Mouse (Mus musculus): ENCODE results near the gene Asic3. TPM values are rescaled to one million over a fixed set of nuclear protein-coding genes. Genes with fewer than 3 reads are reported as not detected.

Asic3 gene
- polyA plus RNA-seq, 1 experiment from 2014 or later = 0.26 TPM

DNA sequence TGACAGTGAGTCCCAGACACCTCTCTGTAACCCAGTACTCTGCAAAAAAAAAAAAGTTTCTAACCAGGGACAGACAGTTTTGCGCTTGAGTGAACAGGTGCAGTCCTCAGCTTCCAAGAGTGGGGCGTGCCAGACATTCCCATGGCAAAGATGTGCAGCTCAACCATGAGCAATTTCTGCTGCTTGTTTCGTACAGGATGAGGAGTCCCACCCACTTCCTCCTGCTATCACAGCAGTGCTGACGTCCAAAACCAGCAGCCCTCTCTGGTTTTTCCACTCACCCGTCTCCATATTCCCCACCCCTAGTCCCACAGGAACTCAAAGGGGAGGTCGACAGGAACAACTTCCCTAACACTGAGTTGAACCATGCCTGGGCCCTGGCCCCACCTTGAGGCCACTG, 28.8 kb upstream of the Asic3 start:
- Histone ChIP-seq H3K4me1 (ENCODE audit: control insufficient read depth, insufficient read depth, low read length) (peaks cover 7% of the 10 kb centered on the region), H3K27me3 (ENCODE audit: control insufficient read depth, insufficient read depth, low read length) (no peaks in the 10 kb centered on the region), H3K9me3 (ENCODE audit: control insufficient read depth, low read depth, low read length) (no peaks in the 10 kb centered on the region), H3K4me3 (ENCODE audit: low read depth, low read length) (no peak overlapping the region), H3K4me2 (replicated peaks; ENCODE audit: low read depth, low read length) (no peak overlapping the region), H3K9ac (replicated peaks; ENCODE audit: low read depth, low read length) (no peak overlapping the region), H3K36me3 (ENCODE audit: control insufficient read depth, insufficient read depth, low read length) (no peaks in the 10 kb centered on the region), H3K27ac (ENCODE audit: low read length) (no peak overlapping the region)
- no peak for ATAC-seq (ENCODE audit: insufficient number of reproducible peaks, insufficient read depth, low FRiP score, low read depth)
- 69% methylated on average over 6 of the region's 6 CpGs for WGBS

DNA sequence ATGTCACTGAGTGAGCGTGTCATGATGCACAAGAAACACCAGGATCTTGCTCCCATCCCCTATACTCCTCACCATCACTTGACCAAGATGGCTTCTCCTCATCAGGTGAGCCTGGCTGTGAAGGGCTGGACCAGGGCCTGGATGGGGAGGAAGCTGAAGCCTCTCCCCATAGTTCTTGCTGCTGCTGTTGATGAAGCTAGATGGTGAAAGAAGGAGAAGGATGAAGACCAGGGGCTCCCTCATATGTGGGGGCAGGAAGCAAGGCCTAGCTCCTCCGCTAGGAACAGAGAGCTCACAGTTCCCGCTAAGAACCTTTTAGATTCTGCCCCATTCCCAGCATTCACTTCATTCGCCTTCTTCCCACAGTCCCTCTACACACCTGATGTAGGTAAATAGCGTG, 27.8 kb upstream of the Asic3 start:
- Histone ChIP-seq H3K4me2 (replicated peaks; ENCODE audit: low read depth, low read length) (no peak overlapping the region), H3K9me3 (ENCODE audit: control insufficient read depth, low read depth, low read length) (no peaks in the 10 kb centered on the region), H3K27ac (ENCODE audit: low read length) (no peak overlapping the region), H3K4me3 (ENCODE audit: low read depth, low read length) (no peak overlapping the region), H3K4me1 (ENCODE audit: control insufficient read depth, insufficient read depth, low read length) (peaks cover 7% of the 10 kb centered on the region), H3K27me3 (ENCODE audit: control insufficient read depth, insufficient read depth, low read length) (no peaks in the 10 kb centered on the region), H3K9ac (replicated peaks; ENCODE audit: low read depth, low read length) (no peak overlapping the region), H3K36me3 (ENCODE audit: control insufficient read depth, insufficient read depth, low read length) (no peaks in the 10 kb centered on the region)
- no peak for ATAC-seq (ENCODE audit: insufficient number of reproducible peaks, insufficient read depth, low FRiP score, low read depth)
- 91% methylated on average over 5 of the region's 5 CpGs for WGBS

DNA sequence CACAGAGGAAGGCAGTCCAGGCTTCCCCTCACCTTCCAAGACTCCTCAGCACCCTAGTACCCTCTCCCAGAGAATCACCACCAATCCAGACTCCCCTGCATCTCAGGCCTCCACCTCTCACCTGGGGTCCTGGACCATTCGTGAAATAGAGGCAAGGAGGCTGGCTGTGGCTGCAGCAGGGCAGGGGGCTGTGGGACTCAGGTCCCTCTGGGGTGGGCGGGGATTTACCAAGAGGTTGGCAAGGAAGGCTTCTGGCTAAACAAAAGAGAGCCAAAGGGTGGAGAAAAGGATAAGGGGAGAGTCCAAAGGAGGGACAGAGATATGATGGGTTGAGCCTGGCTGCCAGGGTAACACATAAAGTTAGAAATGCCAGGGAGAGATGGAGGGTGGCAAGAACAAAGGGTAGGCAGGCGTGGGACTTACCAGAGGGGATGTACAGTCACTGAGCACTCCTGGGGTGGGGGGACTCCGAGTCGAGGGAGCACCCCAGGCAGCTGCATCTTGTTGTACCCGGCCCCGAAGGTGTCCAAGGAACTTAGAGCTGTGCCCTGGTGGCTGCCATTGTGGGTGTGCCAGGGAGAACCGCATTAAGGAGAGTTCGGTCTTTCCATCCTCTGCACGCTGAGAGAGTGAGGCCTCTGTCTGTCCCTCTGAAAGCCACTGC, 27.2 kb upstream of the Asic3 start:
- no peak overlapping the region for H3K4me3 ChIP-seq (ENCODE audit: low read depth, low read length)
- ATAC-seq (ENCODE audit: insufficient number of reproducible peaks, insufficient read depth, low FRiP score, low read depth) = no peak
- H3K9ac ChIP-seq (replicated peaks; ENCODE audit: low read depth, low read length) = no peak overlapping the region
- H3K36me3 ChIP-seq (ENCODE audit: control insufficient read depth, insufficient read depth, low read length) = no peaks in the 10 kb centered on the region
- WGBS = 81% methylated on average over 10 of the region's 10 CpGs
- H3K27ac ChIP-seq (ENCODE audit: low read length) = no peak overlapping the region
- H3K4me1 ChIP-seq (ENCODE audit: control insufficient read depth, insufficient read depth, low read length) = peaks cover 7% of the 10 kb centered on the region
- H3K27me3 ChIP-seq (ENCODE audit: control insufficient read depth, insufficient read depth, low read length) = no peaks in the 10 kb centered on the region
- no peaks in the 10 kb centered on the region for H3K9me3 ChIP-seq (ENCODE audit: control insufficient read depth, low read depth, low read length)
- H3K4me2 ChIP-seq (replicated peaks; ENCODE audit: low read depth, low read length) = no peak overlapping the region

DNA sequence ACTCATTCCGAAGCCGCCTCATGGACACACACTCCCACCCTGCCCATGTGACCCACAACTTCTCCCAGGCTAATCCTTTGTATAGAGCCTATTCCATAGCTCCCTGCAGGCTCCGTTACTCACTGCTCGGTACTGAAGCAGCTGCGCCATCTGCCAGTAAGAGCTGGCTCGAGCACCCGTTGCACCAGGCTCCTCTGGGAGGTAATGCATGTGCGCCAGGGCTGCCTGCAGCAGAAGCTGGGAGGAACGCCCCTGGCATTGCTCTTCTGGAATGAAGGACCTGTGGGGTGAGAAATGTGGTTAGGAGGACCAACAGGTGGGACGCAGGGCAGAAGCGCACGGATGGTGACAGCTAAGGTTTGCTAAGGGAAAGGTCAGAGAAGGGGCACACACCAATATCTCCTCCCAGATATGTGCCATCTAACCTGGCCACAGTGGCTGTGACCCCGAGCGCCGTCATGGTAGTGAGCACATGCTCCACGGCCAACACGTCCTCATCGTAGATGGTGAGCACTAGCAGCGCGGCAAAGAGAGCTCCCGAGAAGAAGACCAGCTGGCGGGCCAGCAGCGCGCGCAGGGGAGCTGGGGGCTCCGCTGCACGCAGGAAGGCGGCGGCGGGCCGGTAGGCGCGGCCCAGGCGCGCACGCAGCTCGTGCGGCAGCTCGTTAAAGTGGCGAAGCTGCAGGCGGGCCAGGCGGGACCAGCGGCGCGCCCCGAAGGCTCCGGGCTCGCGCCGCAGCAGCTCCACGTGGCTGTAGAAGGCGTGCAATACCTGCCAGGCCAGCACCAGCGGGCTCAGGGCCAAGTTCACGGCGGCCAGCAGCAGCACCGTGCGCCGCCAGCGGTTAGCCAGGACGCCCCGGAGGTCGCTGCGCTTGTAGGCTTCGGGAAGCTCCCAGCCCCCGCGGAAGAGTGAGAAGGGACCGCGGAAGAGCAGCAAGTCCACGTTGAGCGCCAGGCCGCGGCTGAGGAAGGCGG, 25.6 kb upstream of the Asic3 start:
- 1% methylated on average over 68 of the region's 73 CpGs for WGBS
- Histone ChIP-seq H3K27ac (ENCODE audit: low read length) (no peak overlapping the region), H3K4me1 (ENCODE audit: control insufficient read depth, insufficient read depth, low read length) (peaks cover 7% of the 10 kb centered on the region), H3K36me3 (ENCODE audit: control insufficient read depth, insufficient read depth, low read length) (no peaks in the 10 kb centered on the region), H3K27me3 (ENCODE audit: control insufficient read depth, insufficient read depth, low read length) (no peaks in the 10 kb centered on the region), H3K4me3 (ENCODE audit: low read depth, low read length) (peak overlapping the region; percentile 45), H3K9me3 (ENCODE audit: control insufficient read depth, low read depth, low read length) (no peaks in the 10 kb centered on the region), H3K9ac (replicated peaks; ENCODE audit: low read depth, low read length) (peak overlapping the region; percentile 29; the same call in 1 of the 2 replicates), H3K4me2 (replicated peaks; ENCODE audit: low read depth, low read length) (peak overlapping the region; percentile 95)
- peak; percentile 31; the same call in 1 of the 2 replicates for ATAC-seq (ENCODE audit: insufficient number of reproducible peaks, insufficient read depth, low FRiP score, low read depth)

DNA sequence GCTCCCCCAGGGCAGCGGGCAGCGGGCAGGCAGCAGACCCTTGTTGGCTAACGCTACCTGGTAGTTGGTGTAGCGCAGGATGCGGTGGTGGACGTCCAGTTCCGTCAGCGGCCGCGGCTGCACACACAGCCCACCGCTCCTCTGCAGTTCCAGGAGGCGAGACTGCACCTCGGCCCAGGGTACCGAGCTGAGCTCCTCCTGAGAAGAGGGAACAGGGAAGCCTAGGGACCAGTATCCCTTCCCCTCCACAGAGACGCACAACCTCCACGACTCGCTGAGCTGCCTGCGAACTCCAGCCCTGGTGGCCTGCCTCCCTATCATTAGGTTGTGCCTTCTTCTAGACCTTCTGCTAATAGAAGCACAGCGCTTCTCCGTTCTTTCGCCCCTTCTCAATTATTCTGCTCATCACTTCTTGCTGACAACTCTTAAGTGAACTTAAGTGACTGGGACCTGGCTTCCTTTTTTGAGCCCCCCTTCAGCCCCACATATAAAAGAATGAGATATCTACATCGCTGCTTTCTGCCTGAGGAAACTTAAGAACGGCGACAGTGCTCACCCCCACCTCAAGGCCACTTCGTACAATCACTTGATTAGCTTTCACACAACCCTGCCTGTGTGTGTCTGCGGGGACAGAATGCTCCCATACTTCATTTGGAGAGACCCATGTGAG, 24.8 kb upstream of the Asic3 start:
- H3K4me2 ChIP-seq (replicated peaks; ENCODE audit: low read depth, low read length) = peak overlapping the region; percentile 95
- H3K36me3 ChIP-seq (ENCODE audit: control insufficient read depth, insufficient read depth, low read length) = no peaks in the 10 kb centered on the region
- no peaks in the 10 kb centered on the region for H3K27me3 ChIP-seq (ENCODE audit: control insufficient read depth, insufficient read depth, low read length)
- ATAC-seq (ENCODE audit: insufficient number of reproducible peaks, insufficient read depth, low FRiP score, low read depth) = no peak; the same call in 1 of the 2 replicates
- H3K4me1 ChIP-seq (ENCODE audit: control insufficient read depth, insufficient read depth, low read length) = peaks cover 7% of the 10 kb centered on the region
- no peak overlapping the region for H3K27ac ChIP-seq (ENCODE audit: low read length)
- H3K4me3 ChIP-seq (ENCODE audit: low read depth, low read length) = peak overlapping the region; percentile 45
- peak overlapping the region; percentile 29; the same call in 1 of the 2 replicates for H3K9ac ChIP-seq (replicated peaks; ENCODE audit: low read depth, low read length)
- WGBS = 29% methylated on average over 26 of the region's 26 CpGs
- H3K9me3 ChIP-seq (ENCODE audit: control insufficient read depth, low read depth, low read length) = no peaks in the 10 kb centered on the region

DNA sequence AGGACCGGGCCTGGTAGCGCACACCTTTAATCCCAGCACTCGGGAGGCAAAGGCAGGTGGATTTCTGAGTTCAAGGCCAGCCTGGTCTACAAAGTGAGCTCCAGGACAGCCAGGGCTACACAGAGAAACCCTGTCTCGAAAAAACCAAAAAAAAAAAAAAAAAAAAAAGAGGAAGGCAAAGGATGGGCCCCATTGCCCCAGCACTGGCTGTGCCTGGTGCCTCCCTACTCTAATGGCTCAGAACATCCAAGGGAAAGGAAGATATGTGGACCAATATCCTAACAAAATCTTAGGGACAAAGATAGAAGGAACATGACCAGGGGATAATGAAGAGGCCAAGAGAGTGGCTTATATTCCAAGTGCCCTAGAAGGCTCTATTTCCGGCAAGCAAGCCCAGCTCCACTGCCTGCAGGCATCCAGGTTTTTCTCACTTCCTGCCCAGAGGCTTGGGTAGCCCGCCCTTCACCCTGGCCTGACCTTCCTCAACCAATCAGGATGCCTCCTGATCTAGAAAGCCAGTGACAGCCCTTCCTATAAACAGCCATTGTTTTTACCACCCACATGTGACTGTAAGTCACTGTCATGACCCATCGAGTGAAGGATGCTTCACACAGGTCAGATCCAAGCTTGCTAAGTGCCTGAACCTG, 24.1 kb upstream of the Asic3 start:
- H3K4me1 ChIP-seq (ENCODE audit: control insufficient read depth, insufficient read depth, low read length) = peaks cover 7% of the 10 kb centered on the region

DNA sequence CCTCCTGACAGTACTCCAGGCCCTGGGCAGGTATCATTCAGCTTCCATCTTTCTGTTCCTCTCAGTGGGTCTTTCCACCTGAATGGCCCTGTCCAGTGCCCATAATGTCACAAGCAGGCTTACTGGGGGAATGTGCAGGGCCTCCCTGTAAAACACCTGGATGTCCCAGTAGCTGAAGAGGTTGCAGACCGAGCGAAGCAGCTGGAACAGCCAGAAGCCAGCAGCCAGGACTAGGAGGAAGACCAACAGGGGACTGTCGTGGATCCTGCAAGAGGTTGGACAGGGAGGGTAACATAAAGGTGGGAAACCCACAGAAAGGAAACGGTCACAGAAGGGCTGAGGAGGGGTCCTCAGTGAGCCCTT, 23.6 kb upstream of the Asic3 start:
- H3K4me3 ChIP-seq (ENCODE audit: low read depth, low read length) = no peak overlapping the region
- no peak overlapping the region for H3K9ac ChIP-seq (replicated peaks; ENCODE audit: low read depth, low read length)
- H3K9me3 ChIP-seq (ENCODE audit: control insufficient read depth, low read depth, low read length) = no peaks in the 10 kb centered on the region
- no peak overlapping the region for H3K27ac ChIP-seq (ENCODE audit: low read length)
- no peak overlapping the region for H3K4me2 ChIP-seq (replicated peaks; ENCODE audit: low read depth, low read length)
- WGBS = 72% methylated on average over 4 of the region's 4 CpGs
- H3K36me3 ChIP-seq (ENCODE audit: control insufficient read depth, insufficient read depth, low read length) = no peaks in the 10 kb centered on the region
- no peaks in the 10 kb centered on the region for H3K27me3 ChIP-seq (ENCODE audit: control insufficient read depth, insufficient read depth, low read length)
- no peak for ATAC-seq (ENCODE audit: insufficient number of reproducible peaks, insufficient read depth, low FRiP score, low read depth)
- peaks cover 7% of the 10 kb centered on the region for H3K4me1 ChIP-seq (ENCODE audit: control insufficient read depth, insufficient read depth, low read length)

More for the DNA sequence above, 24.1 kb upstream of the Asic3 start:
- Histone ChIP-seq H3K27me3 (ENCODE audit: control insufficient read depth, insufficient read depth, low read length) (no peaks in the 10 kb centered on the region), H3K27ac (ENCODE audit: low read length) (no peak overlapping the region), H3K9ac (replicated peaks; ENCODE audit: low read depth, low read length) (no peak overlapping the region), H3K36me3 (ENCODE audit: control insufficient read depth, insufficient read depth, low read length) (no peaks in the 10 kb centered on the region), H3K9me3 (ENCODE audit: control insufficient read depth, low read depth, low read length) (no peaks in the 10 kb centered on the region), H3K4me3 (ENCODE audit: low read depth, low read length) (no peak overlapping the region), H3K4me2 (replicated peaks; ENCODE audit: low read depth, low read length) (no peak overlapping the region)
- 60% methylated on average over 6 of the region's 7 CpGs for WGBS
- no peak for ATAC-seq (ENCODE audit: insufficient number of reproducible peaks, insufficient read depth, low FRiP score, low read depth)

DNA sequence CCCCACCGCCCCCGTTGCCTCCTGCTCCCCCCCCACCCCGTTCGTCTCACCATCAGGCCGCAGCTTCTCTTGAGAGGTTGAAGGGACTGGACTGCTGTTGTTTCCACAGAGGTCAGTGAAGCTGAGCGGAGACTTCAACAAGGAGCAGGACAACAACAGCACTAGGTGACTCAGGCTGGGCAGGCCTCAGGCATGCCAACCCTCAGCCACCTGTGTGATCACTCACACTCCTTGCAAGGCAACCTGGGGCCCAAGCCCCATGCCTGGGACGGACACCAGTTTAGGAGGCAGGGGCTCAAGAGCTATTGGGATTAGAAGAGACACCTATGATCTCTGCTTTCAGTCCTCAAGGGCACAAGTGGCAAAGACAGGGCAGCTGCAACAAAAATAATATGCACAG, 21.3 kb upstream of the Asic3 start, which contains the start of gene Atg9b:
Gene Atg9b (minus strand): TSS at position 280 of the 400 bp plus-strand sequence.
- H3K27me3 ChIP-seq (ENCODE audit: control insufficient read depth, insufficient read depth, low read length) = no peaks in the 10 kb centered on the region
- WGBS = 85% methylated on average over 7 of the region's 7 CpGs

More for the DNA sequence above, 21.3 kb upstream of the Asic3 start, which contains the start of gene Atg9b:
- H3K4me3 ChIP-seq (ENCODE audit: low read depth, low read length) = no peak within 1 kb of the TSS
- H3K9ac ChIP-seq (replicated peaks; ENCODE audit: low read depth, low read length) = no peak within 1 kb of the TSS
- H3K4me2 ChIP-seq (replicated peaks; ENCODE audit: low read depth, low read length) = no peak within 1 kb of the TSS
- no peak within 1 kb of the TSS for H3K27ac ChIP-seq (ENCODE audit: low read length)
- H3K4me1 ChIP-seq (ENCODE audit: control insufficient read depth, insufficient read depth, low read length) = peaks cover 9% of the 10 kb centered on the region
- H3K36me3 ChIP-seq (ENCODE audit: control insufficient read depth, insufficient read depth, low read length) = no peaks in the 10 kb centered on the region
- no peak for ATAC-seq (ENCODE audit: insufficient number of reproducible peaks, insufficient read depth, low FRiP score, low read depth)
- no peaks in the 10 kb centered on the region for H3K9me3 ChIP-seq (ENCODE audit: control insufficient read depth, low read depth, low read length)

Measured in stomach, embryonic 14.5 days (tissue).